ENCODE assay signal across 27 mouse cellular contexts in the genomic region with DNA sequence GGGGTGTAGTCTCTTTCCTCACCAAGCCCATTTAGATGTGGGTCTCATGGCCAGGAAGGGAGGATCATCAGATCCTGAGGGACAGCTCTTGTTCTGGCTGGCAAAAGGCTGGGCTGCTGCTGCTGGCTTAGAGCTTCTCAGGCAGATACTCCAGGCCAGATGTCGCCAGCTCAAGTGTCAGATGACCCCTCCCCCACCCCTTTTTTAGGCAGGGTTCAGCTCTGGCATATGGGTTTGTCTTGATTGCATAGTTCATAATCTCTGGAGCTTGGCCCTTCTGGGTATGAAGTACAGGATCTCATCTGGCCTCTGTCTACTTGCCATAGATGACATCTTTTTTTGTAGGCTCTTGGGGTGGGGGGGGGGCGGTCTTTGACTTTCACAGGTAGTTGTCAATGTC. TPM values are rescaled to one million over a fixed set of nuclear protein-coding genes. Genes with fewer than 3 reads are reported as not detected.
DNase-seq lines count a peak whose midpoint lies in the region; ATAC-seq and TF ChIP-seq lines count a peak whose summit lies in the region.
"Had no signal": no experiment of that assay in that cellular context is flagged by ENCODE, and none has a peak within 500 bp of the region (broad histone marks: within the 10 kb centered on the region; RNA-seq: fewer than 3 reads in every experiment).

No protein-coding gene starts in this region.

- H3K27ac ChIP-seq in hindbrain, embryonic 13.5 days, result 0 out of 2 replicates have a peak overlapping the region, but pooled peaks have one; percentile 35
- H3K27ac ChIP-seq in hindbrain, embryonic 11.5 days (ENCODE audit: low read depth, low read length), result no peak overlapping the region
- no peak overlapping the region for H3K27ac ChIP-seq in hindbrain, postnatal 0 days
- H3K27ac ChIP-seq in liver, embryonic 12.5 days, result no peak overlapping the region
- H3K27ac ChIP-seq: embryonic facial prominence, embryonic 13.5 days; forebrain, embryonic 15.5 days; intestine, embryonic 15.5 days; kidney, embryonic 15.5 days; limb, embryonic 13.5 days; liver, embryonic 13.5 days; midbrain, embryonic 15.5 days; neural tube, embryonic 12.5 days had no signal

- WGBS in hindbrain, embryonic 13.5 days, result 38% methylated on average over 2 of the region's 2 CpGs
- WGBS in hindbrain, embryonic 11.5 days, result 37% methylated on average over 2 of the region's 2 CpGs
- WGBS in hindbrain, postnatal 0 days, result 28% methylated on average over 2 of the region's 2 CpGs
- 27% methylated on average over 2 of the region's 2 CpGs for WGBS in liver, embryonic 12.5 days (ENCODE audit: insufficient replicate concordance)

- no peak overlapping the region for H3K9ac ChIP-seq in hindbrain, embryonic 13.5 days
- no peak overlapping the region for H3K9ac ChIP-seq in hindbrain, embryonic 11.5 days (ENCODE audit: low read depth, low read length)
- no peak overlapping the region for H3K9ac ChIP-seq in hindbrain, postnatal 0 days (replicated peaks; ENCODE audit: low read length)
- no peak overlapping the region for H3K9ac ChIP-seq in liver, embryonic 12.5 days
- H3K9ac ChIP-seq: embryonic facial prominence, embryonic 13.5 days; forebrain, embryonic 15.5 days; intestine, embryonic 15.5 days; kidney, embryonic 15.5 days; limb, embryonic 13.5 days; liver, embryonic 13.5 days; midbrain, embryonic 15.5 days; neural tube, embryonic 12.5 days had no signal

- ATAC-seq in hindbrain, embryonic 13.5 days (ENCODE audit: low FRiP score), result no peak
- no peak for ATAC-seq in hindbrain, embryonic 11.5 days (ENCODE audit: low FRiP score)
- ATAC-seq in hindbrain, postnatal 0 days, result peak; percentile 55; the same call in 1 of the 2 replicates
- ATAC-seq in liver, embryonic 12.5 days, result no peak
- ATAC-seq: forebrain, embryonic 15.5 days; intestine, embryonic 15.5 days; midbrain, embryonic 15.5 days; Patski had no signal

- TF ChIP-seq CTCF in hindbrain, postnatal 0 days (IDR thresholded peaks at IDR 0.05; ENCODE audit: low read depth), result no peak

- H3K4me2 ChIP-seq in hindbrain, embryonic 13.5 days, result no peak overlapping the region
- H3K4me2 ChIP-seq in hindbrain, embryonic 11.5 days (replicated peaks; ENCODE audit: low read depth, low read length), result no peak overlapping the region
- no peak overlapping the region for H3K4me2 ChIP-seq in hindbrain, postnatal 0 days (ENCODE audit: low read depth, low read length)
- H3K4me2 ChIP-seq in liver, embryonic 12.5 days, result no peak overlapping the region
- H3K4me2 ChIP-seq: embryonic facial prominence, embryonic 13.5 days; forebrain, embryonic 15.5 days; heart, embryonic 11.5 days; intestine, embryonic 15.5 days; kidney, embryonic 15.5 days; limb, embryonic 13.5 days; liver, embryonic 13.5 days; midbrain, embryonic 15.5 days; neural tube, embryonic 12.5 days had no signal

- H3K4me3 ChIP-seq in hindbrain, embryonic 13.5 days, result no peak overlapping the region
- no peak overlapping the region for H3K4me3 ChIP-seq in hindbrain, embryonic 11.5 days (ENCODE audit: low read depth, low read length)
- H3K4me3 ChIP-seq in hindbrain, postnatal 0 days (ENCODE audit: low read length), result no peak overlapping the region
- H3K4me3 ChIP-seq in liver, embryonic 12.5 days, result no peak overlapping the region
- H3K4me3 ChIP-seq: embryonic facial prominence, embryonic 13.5 days; forebrain, embryonic 15.5 days; intestine, embryonic 15.5 days; kidney, embryonic 15.5 days; limb, embryonic 13.5 days; liver, embryonic 13.5 days; midbrain, embryonic 15.5 days; neural tube, embryonic 12.5 days had no signal

- H3K36me3 ChIP-seq in hindbrain, embryonic 13.5 days, result no peaks in the 10 kb centered on the region
- H3K36me3 ChIP-seq in hindbrain, embryonic 11.5 days (ENCODE audit: control insufficient read depth, insufficient read depth, low read length), result no peaks in the 10 kb centered on the region
- no peaks in the 10 kb centered on the region for H3K36me3 ChIP-seq in hindbrain, postnatal 0 days (ENCODE audit: insufficient read depth, low read length)
- H3K36me3 ChIP-seq in liver, embryonic 12.5 days, result no peaks in the 10 kb centered on the region
- H3K36me3 ChIP-seq: embryonic facial prominence, embryonic 13.5 days; forebrain, embryonic 15.5 days; intestine, embryonic 15.5 days; kidney, embryonic 15.5 days; limb, embryonic 13.5 days; liver, embryonic 13.5 days; midbrain, embryonic 15.5 days; neural tube, embryonic 12.5 days had no signal

- H3K27me3 ChIP-seq in hindbrain, embryonic 13.5 days, result no peaks in the 10 kb centered on the region
- H3K27me3 ChIP-seq in hindbrain, embryonic 11.5 days (ENCODE audit: control insufficient read depth, insufficient read depth, low read length), result no peaks in the 10 kb centered on the region
- no peaks in the 10 kb centered on the region for H3K27me3 ChIP-seq in hindbrain, postnatal 0 days (ENCODE audit: insufficient read depth, low read length)
- H3K27me3 ChIP-seq in liver, embryonic 12.5 days (replicated peaks), result peaks cover 8% of the 10 kb centered on the region; the same call in 1 of the 2 replicates
- H3K27me3 ChIP-seq: embryonic facial prominence, embryonic 13.5 days; forebrain, embryonic 15.5 days; intestine, embryonic 15.5 days; kidney, embryonic 15.5 days; limb, embryonic 13.5 days; midbrain, embryonic 15.5 days; neural tube, embryonic 12.5 days had no signal

- no peaks in the 10 kb centered on the region for H3K9me3 ChIP-seq in hindbrain, embryonic 13.5 days
- no peaks in the 10 kb centered on the region for H3K9me3 ChIP-seq in hindbrain, embryonic 11.5 days (ENCODE audit: control insufficient read depth, low read length)
- H3K9me3 ChIP-seq in hindbrain, postnatal 0 days (ENCODE audit: low read length), result no peaks in the 10 kb centered on the region
- no peaks in the 10 kb centered on the region for H3K9me3 ChIP-seq in liver, embryonic 12.5 days (replicated peaks)
- H3K9me3 ChIP-seq: embryonic facial prominence, embryonic 13.5 days; forebrain, embryonic 15.5 days; intestine, embryonic 15.5 days; kidney, embryonic 15.5 days; limb, embryonic 13.5 days; liver, embryonic 13.5 days; midbrain, embryonic 15.5 days; neural tube, embryonic 12.5 days had no signal

- H3K4me1 ChIP-seq in hindbrain, embryonic 13.5 days (replicated peaks), result peaks cover 21% of the 10 kb centered on the region
- no peaks in the 10 kb centered on the region for H3K4me1 ChIP-seq in hindbrain, embryonic 11.5 days (replicated peaks; ENCODE audit: control insufficient read depth, insufficient read depth, low read length)
- H3K4me1 ChIP-seq in hindbrain, postnatal 0 days (ENCODE audit: insufficient read depth, low read length), result no peaks in the 10 kb centered on the region; the same call in 1 of the 2 replicates
- no peaks in the 10 kb centered on the region for H3K4me1 ChIP-seq in liver, embryonic 12.5 days
- H3K4me1 ChIP-seq: intestine, embryonic 15.5 days; kidney, embryonic 15.5 days; liver, embryonic 13.5 days; neural tube, embryonic 12.5 days had no signal

- no peak for DNase-seq in hindbrain, embryonic 11.5 days (ENCODE audit: low spot score)
- peak; percentile 58 for DNase-seq in MN1 (ENCODE audit: low spot score)
- DNase-seq in embryo, embryonic 10.5 days (ENCODE audit: low spot score), result peak; percentile 50
- DNase-seq in hindbrain, postnatal 0 days (ENCODE audit: low spot score), result no peak
- no peak for DNase-seq in urinary bladder, adult 2 months (ENCODE audit: low spot score)
- no peak for DNase-seq in adrenal gland, postnatal 36 days
- DNase-seq: adrenal gland, adult 8-10 months; cerebellum, adult 18-20 months; cerebellum, postnatal 36 days; gastrocnemius, postnatal 10 days; heart, adult 11 months; kidney, postnatal 4 days; liver, embryonic 13.5 days; lung, adult 2 months; lung, postnatal 14 days; thymus, adult 2 months had no signal

RNA-seq across cellular contexts. Expression of gene Tamm41, which starts 19.0 kb away (rescaled TPM):
- 49.6 and 50.8 TPM in 2 replicates for polyA plus RNA-seq in hindbrain, embryonic 13.5 days (2015; fragmentation: Nextera tagmentation; extraction: Ambion mirVana)
- polyA plus RNA-seq in hindbrain, embryonic 11.5 days (2014; fragmentation: Nextera tagmentation; extraction: Ambion mirVana), result 65.5 and 66.6 TPM in 2 replicates
- total RNA-seq in hindbrain, postnatal 0 days (2014; rRNA removed), result 44.3 and 51.1 TPM in 2 replicates
- 47.1 and 47.7 TPM in 2 replicates for polyA plus RNA-seq in hindbrain, postnatal 0 days (2015; fragmentation: Nextera tagmentation; extraction: Ambion mirVana)
- polyA plus RNA-seq in urinary bladder, adult 2 months (2012; rRNA removed), result 12.5 and 15.5 TPM in 2 replicates
- 10 to 100 TPM; 12.3 to 19.5 TPM for total RNA-seq in adrenal gland, postnatal 36 days (2021)
- 45.0 and 47.6 TPM in 2 replicates for polyA plus RNA-seq in liver, embryonic 12.5 days (2016; fragmentation: Nextera tagmentation; extraction: Ambion mirVana)

Comparison
In these comparisons a context has a peak if more than half of its experiments do, and no peak if none do; other contexts are left out.
1. DNase-seq: peak in MN1 (single experiment) and embryo, embryonic 10.5 days (single experiment); none in hindbrain, embryonic 11.5 days (single experiment), hindbrain, postnatal 0 days (single experiment), urinary bladder, adult 2 months (single experiment) and adrenal gland, postnatal 36 days (0 of 2).